Mouse (Mus musculus): ENCODE results near the gene Myrf.

Gene Myrf

DNA sequence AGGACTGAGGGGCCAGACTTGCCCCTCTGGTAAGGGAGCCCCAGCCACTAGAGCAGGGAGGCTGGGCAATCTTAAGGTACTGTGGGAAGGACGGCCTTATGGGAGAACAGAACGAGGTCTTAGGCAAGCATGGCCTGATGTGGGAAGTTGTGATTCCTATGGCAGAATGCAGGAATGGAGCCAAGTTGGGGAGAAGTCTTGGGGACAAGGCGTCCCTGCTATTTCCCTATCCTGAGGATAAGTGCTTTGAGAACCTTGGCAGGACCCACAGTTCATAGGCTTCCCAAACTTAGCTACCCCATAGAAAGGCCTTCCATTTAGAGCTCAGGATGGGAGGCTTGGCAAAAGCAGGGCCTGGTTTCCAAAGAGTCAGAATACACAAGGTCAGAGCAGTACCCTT is 31.7 kb downstream of the Myrf start:
- in situ Hi-C loops (cut with MboI, MseI): loop anchor here in 1 of 2 experiments (5.0 kb wide), 1 partner anchor 312 kb away; the partner anchor contains the start of gene Incenp

GRCm38 (mm10) chr19:10205051-10205450 is 35.5 kb downstream of the Myrf start:
- in situ Hi-C loops (cut with MboI, MseI): loop anchor here in 1 of 2 experiments (5.0 kb wide), 1 partner anchor 308 kb away; the partner anchor contains the start of gene Incenp

- in situ Hi-C loops (cut with MboI, MseI): loop anchor here in 1 of 2 experiments (5.0 kb wide), 1 partner anchor 307 kb away; the partner anchor contains the start of gene Incenp
Measured at GRCm38 (mm10) chr19:10204616-10205001, 35.9 kb downstream of the Myrf start.

DNA sequence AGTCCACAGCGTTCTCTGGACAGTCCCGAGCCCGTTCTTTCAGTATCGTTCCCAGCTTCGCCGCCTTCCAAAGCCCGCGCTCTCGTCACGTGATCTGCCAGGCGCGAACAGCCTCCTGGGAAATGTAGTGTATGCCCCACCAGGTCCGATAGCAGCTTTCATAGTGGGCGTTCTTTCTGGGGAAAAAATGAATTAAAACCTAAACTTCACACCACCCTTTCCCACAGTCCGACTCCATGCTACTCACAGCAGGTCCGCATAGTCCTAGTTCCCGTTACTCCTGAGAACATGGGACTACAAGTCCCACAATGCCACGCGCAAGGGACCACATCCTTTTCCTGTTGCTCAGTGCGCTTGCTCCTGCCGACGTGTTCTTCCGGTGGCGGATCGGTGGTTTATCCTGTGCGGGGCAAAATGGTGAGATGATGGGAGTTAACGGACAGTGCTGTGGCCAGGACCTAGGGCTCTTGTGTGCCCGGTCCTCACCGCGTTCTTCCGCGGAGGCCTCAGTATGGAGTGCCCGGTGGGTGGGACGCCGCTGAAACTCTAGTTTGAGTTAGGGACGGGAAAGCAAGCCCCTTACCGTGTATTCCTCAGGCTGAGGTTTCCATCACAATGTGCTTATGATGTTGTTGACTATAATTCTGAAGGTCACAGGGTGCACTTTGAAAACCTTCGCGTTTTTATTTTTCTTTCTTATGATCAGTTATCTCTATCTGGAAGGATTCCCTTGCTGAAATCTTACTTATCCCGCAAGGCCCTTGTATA is 36.5 kb downstream of the Myrf start, which contains the start of the genes Tmem258 and Fen1:
Gene Tmem258 (plus strand): TSS at position 167 of the 768 bp plus-strand sequence.
Gene Fen1 (minus strand): TSS at position 322 of the 768 bp plus-strand sequence.
- in situ Hi-C loops (cut with MboI, MseI): no loop called here

- in situ Hi-C loops (cut with MboI, MseI): no loop called here
Measured at GRCm38 (mm10) chr19:10203146-10203847, 37.3 kb downstream of the Myrf start.

DNA sequence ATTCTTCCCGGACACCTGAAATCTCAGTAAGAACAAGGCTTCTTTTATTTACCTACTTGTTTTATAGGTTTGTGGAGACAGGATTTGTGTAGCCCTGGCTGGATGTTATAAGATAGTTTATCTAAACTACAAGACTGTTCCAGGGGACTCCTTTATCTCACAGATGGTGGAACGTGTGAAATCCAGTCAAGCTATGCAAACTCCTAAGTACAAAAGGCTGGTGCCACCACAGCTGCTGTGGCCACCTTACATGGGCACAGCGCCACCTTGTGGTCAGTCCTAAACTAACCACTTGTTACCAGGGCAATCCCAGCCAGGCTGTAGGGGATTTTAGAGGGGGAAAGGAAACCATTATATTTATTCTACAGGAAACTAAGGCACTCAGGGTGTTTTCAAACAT is 41.8 kb downstream of the Myrf start:
- in situ Hi-C loops (cut with MboI, MseI): loop anchor here in 1 of 2 experiments (5.0 kb wide), 1 partner anchor 101 kb away; no protein-coding TSS in a partner anchor

DNA sequence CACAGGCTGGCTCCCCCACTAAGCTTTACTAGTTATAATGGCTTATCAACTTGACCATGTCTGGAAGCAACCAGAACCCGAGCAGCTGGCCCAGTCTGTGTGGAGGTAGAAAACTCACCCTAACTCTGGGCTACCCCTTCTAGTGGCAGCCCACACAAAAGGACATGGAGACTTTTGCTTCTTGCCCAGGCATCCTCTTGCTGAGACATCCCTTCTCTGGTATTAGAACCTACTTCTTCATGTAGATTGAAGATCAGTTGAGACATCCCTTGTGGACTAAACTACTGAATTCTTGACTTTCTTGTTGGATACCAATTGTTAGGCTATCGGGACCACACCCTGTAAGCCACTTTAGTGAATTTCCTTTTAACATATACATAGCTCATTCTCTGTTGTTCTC is 42.3 kb downstream of the Myrf start:
- in situ Hi-C loops (cut with MboI, MseI): loop anchor here in 1 of 2 experiments (5.0 kb wide), 1 partner anchor 101 kb away; no protein-coding TSS in a partner anchor

- in situ Hi-C loops (cut with MboI, MseI): loop anchor here in 1 of 2 experiments (5.0 kb wide), 1 partner anchor 100 kb away; no protein-coding TSS in a partner anchor
Measured at GRCm38 (mm10) chr19:10197130-10197529, 43.4 kb downstream of the Myrf start.

- in situ Hi-C loops (cut with MboI, MseI): loop anchor here in 1 of 2 experiments (5.0 kb wide), 1 partner anchor 98 kb away; no protein-coding TSS in a partner anchor
Measured at GRCm38 (mm10) chr19:10195252-10195651, 45.3 kb downstream of the Myrf start.

DNA sequence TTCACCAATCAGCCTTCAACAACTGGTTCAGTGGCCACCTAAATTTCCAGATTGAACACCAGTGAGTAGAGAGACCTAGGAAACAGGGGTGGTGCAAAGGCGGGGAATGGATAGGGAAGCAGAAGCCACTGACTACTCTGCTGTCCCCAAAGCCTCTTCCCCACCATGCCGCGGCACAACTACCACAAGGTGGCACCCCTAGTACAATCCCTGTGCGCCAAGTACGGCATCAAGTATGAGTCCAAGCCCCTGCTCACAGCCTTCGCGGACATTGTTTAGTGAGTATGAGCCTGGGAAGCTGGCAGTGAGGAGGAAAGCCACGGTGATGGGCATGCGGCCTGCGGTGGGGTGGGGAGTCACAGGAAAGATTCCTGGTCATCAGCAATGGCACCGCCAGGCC is 46.2 kb downstream of the Myrf start:
- in situ Hi-C loops (cut with MboI, MseI): loop anchor here in 1 of 2 experiments (5.0 kb wide), 1 partner anchor 282 kb away; no protein-coding TSS in a partner anchor

GRCm38 (mm10) chr19:10191326-10191725 is 49.2 kb downstream of the Myrf start:
- in situ Hi-C loops (cut with MboI, MseI): loop anchor here in 1 of 2 experiments (5.0 kb wide), 1 partner anchor 279 kb away; no protein-coding TSS in a partner anchor

DNA sequence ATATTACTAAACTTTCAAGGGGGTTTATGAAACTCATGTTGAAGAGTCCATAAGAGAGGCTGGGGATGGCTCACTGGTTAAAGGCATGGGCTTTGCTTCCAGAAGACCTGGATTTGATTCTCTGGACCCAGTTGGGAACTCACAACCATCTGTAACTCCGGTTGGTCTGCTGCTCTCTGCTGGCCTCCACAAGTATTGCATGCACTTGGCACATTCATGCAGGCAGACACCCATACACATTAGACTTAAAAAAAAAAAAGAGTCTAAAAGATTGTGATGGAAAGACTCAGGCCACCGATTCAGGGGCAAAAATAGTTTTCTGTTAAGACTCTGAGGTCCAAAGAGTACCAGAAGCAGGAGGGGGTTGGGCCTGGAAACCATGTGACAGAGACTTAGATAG is 49.8 kb downstream of the Myrf start:
- in situ Hi-C loops (cut with MboI, MseI): loop anchor here in 1 of 2 experiments (5.0 kb wide), 1 partner anchor 278 kb away; no protein-coding TSS in a partner anchor

DNA sequence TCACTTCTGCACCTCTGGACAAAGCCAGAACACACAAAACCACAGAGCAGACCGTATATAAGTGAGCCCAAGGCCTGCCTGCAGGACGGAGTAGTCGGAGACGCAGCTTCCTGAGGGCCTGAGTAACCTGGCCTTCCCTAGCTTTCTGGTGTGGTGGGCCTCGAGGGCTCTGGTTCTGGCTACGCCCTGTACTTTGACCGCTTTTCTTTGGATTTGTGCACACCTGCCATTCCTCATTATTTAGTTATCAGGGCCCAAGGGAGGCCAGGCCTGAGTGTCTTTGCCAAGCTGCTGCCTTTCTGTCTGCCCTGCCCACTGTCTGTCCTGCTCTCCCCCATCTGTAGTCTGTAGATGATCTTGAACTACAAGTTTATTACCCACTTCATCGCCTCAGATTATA is 50.6 kb downstream of the Myrf start:
- in situ Hi-C loops (cut with MboI, MseI): loop anchor here (5.0 kb wide), 3 partner anchors 93 to 278 kb away; no protein-coding TSS in a partner anchor

DNA sequence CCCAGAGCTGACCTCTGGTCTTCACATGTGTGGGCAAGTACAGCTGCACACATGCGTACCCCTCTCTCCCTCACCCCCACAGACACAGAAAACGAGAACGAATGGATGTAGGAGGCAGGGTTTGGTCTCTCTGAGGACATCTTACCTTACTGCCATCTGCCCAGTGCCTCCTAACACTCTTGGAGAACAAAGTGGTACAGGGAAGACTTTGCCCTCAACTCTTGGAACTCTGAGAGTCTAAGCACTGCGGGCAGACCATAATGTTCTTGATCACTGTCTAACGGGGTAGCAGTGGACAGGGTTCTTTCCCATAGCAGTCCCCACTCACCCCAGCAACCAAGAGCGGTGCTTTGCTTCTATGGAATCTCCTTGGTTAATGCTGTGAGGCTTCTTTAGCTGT is 51.5 kb downstream of the Myrf start:
- in situ Hi-C loops (cut with MboI, MseI): loop anchor here in 1 of 2 experiments (5.0 kb wide), 2 partner anchors 92 to 192 kb away; no protein-coding TSS in a partner anchor

- in situ Hi-C loops (cut with MboI, MseI): loop anchor here in 1 of 2 experiments (5.0 kb wide), 2 partner anchors 91 to 191 kb away; no protein-coding TSS in a partner anchor
Measured at GRCm38 (mm10) chr19:10188281-10188811, 52.2 kb downstream of the Myrf start.

DNA sequence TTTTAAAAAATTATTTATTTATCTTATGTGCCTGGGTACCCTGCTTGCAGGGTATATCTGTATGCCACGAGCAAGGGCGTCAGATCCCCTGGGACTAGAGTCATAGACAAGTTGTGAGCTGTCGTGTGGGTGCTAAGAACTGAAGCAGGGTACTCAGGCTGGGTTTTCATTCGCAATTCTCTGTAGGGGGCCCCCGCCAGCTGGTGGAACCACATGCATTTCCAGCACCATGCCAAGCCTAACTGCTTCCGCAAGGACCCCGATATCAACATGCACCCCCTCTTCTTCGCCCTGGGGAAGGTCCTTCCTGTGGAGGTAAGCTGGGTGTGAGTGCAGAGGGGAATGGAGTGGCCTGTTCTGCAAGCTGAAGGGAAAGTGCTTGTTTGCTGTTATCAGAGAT is 54.0 kb downstream of the Myrf start:
- in situ Hi-C loops (cut with MboI, MseI): loop anchor here in 1 of 2 experiments (5.0 kb wide), 2 partner anchors 89 to 189 kb away; no protein-coding TSS in a partner anchor

GRCm38 (mm10) chr19:10185876-10186275 is 54.7 kb downstream of the Myrf start:
- in situ Hi-C loops (cut with MboI, MseI): loop anchor here in 1 of 2 experiments (5.0 kb wide), 2 partner anchors 89 to 189 kb away; no protein-coding TSS in a partner anchor

DNA sequence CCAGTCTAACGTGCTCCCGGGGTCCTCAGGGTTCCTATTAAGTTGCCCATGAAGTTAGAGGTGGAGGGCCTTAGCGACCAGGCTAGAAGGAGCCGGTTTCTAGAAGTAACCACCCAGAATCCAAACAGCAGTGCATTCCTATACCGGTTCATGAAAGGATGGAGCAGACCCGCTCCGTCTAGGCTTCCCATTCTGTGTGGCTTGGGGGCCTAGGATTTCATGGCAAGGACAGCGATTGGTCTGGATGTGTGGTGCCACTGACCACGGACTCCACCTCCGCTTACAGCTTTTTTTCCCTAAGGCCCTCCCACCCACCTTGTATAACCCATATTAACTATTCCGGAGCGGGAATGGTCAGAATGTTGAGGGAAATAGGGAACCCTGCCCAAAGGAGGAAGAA is 56.5 kb downstream of the Myrf start:
- in situ Hi-C loops (cut with MboI, MseI): no loop called here

DNA sequence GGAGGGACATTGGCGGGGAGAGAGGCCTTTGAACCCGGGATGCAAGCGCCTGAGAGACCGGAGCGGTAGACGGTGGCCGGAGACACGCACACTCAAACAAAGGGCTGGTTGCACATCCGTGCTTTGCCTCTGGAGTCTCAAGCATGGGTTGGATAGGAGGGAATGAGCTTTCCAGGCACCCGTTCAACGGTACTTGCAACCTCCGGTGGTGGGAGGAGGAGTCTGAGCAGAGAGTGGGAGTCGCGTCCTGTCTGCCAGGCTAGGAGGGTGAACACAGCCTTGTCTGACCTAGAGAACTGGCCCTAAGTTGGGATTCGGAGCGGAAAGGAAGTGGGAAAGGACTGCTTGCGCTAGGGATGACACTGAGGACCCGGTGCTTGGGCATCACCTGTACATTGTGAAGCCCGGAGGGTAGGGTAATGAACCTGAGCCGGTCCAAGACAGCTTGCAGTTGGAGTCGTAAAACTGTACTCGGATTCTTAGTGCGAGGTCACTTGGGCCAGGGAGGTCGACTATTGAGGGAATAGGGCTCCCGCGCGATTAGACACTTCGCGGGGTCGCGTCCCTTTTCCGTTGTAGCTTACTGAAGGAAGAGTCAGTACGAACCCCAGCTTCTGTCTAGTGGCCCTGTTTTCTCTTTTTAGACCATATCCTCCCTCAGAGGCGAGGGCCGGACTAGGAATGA is 57.1 kb downstream of the Myrf start:
- in situ Hi-C loops (cut with MboI, MseI): no loop called here

GRCm38 (mm10) chr19:10182670-10183298 is 57.8 kb downstream of the Myrf start, which contains the start of gene Fads1:
Gene Fads1, plus strand, starts transcription at chr19:10182888.
- in situ Hi-C loops (cut with MboI, MseI): no loop called here
